19 mouse cellular contexts compared by ENCODE assay signal in the genomic region with DNA sequence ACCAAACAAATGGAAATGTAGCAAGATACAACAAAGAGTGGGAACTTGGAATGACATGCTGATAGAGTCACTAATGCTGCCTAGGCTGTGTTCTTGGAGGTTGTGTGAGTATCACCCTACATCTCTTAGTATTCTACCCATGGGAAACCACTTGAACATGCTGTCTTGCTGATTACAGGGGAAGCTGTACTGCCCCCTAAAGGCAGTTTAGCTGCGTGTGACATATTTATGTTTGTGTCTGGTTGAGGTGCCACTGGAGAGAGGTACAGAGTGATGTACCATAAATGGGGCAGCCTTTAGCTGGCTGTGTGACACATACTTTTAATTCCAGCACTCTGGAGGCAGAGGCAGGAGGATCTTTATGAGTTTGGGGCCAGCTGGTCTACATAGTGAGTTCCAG.
DNase-seq lines count a peak whose midpoint lies in the region; ATAC-seq and TF ChIP-seq lines count a peak whose summit lies in the region.
"Had no signal": no experiment of that assay in that cellular context is flagged by ENCODE, and none has a peak within 500 bp of the region (broad histone marks: within the 10 kb centered on the region; RNA-seq: fewer than 3 reads in every experiment).

No protein-coding gene starts in this region.

- H3K4me3 ChIP-seq in kidney, adult 2 months (ENCODE audit: insufficient read depth, low read depth, low read length), result no peak overlapping the region
- H3K4me3 ChIP-seq: embryonic facial prominence, embryonic 12.5 days; forebrain, embryonic 10.5 days; heart, embryonic 12.5 days; limb, embryonic 12.5 days; midbrain, embryonic 13.5 days; myocyte had no signal

- no peaks in the 10 kb centered on the region for H3K4me1 ChIP-seq in kidney, adult 2 months (ENCODE audit: control insufficient read depth, insufficient read depth, low read length)
- H3K4me1 ChIP-seq: midbrain, embryonic 13.5 days had no signal

- no peak for TF ChIP-seq POLR2A in kidney, adult 2 months (IDR thresholded peaks at IDR 0.05; ENCODE audit: low read depth, low read length)

- H3K36me3 ChIP-seq in kidney, adult 2 months (ENCODE audit: control insufficient read depth, insufficient read depth, low read length), result no peaks in the 10 kb centered on the region
- H3K36me3 ChIP-seq: embryonic facial prominence, embryonic 12.5 days; forebrain, embryonic 10.5 days; heart, embryonic 12.5 days; limb, embryonic 12.5 days; midbrain, embryonic 13.5 days had no signal

- H3K27ac ChIP-seq in kidney, adult 2 months (ENCODE audit: insufficient read depth, low read depth, low read length), result no peak overlapping the region
- H3K27ac ChIP-seq: embryonic facial prominence, embryonic 12.5 days; forebrain, embryonic 10.5 days; limb, embryonic 12.5 days; midbrain, embryonic 13.5 days had no signal

- ATAC-seq in Patski, result no peak
- ATAC-seq in megakaryocyte-erythroid progenitor cell, adult 5-6 weeks (replicated peaks; ENCODE audit: low FRiP score, low TSS enrichment, poor library complexity, severe bottlenecking), result 0 out of 2 replicates have a peak, but pooled peaks have one; percentile 34
- ATAC-seq: midbrain, embryonic 13.5 days had no signal

- POLR2A ChIA-PET in Patski (lab: Charles Lee), result no interaction called here

- H3K27me3 ChIP-seq in kidney, adult 2 months (replicated peaks; ENCODE audit: control insufficient read depth, insufficient read depth, low read length), result no peaks in the 10 kb centered on the region
- no peaks in the 10 kb centered on the region for H3K27me3 ChIP-seq in Patski
- H3K27me3 ChIP-seq: embryonic facial prominence, embryonic 12.5 days; heart, embryonic 12.5 days; limb, embryonic 12.5 days; midbrain, embryonic 13.5 days had no signal

- TF ChIP-seq CTCF in kidney, adult 2 months (conservative IDR thresholded peaks at IDR 0.05; ENCODE audit: insufficient read depth, insufficient read length, low read depth, low read length), result 0 out of 2 replicates have a peak, but pooled peaks have one; percentile 4
- peak; percentile 27 for TF ChIP-seq CTCF in Patski (IDR thresholded peaks at IDR 0.05)

- in situ Hi-C loops in Patski (cut with MboI; ENCODE audit: low pct_unique_long_range_greater_than_20kb), result no loop called here

- WGBS in kidney, adult 2 months, result 75% methylated on average over 1 of the region's 1 CpGs

- CTCF ChIA-PET in Patski (lab: Charles Lee), result interaction anchor here (1.0 to 1.3 kb wide), 2 partner anchors 17 to 63 kb away, joined by 3 to 4 read pairs; no protein-coding TSS in a partner anchor

- DNase-seq in kidney, adult 2 months, result no peak
- DNase-seq in kidney, adult 9 months, result no peak
- peak; percentile 18 for DNase-seq in lung, postnatal 25 days (ENCODE audit: low spot score)
- no peak for DNase-seq in lung, postnatal 14 days
- no peak for DNase-seq in Patski (ENCODE audit: low read depth, low spot score)
- DNase-seq in cerebellum, adult 9-10 months, result no peak
- DNase-seq in testis, postnatal 14 days (ENCODE audit: low spot score), result no peak
- DNase-seq: cerebellum, adult 11 months; cerebellum, postnatal 36 days; gastrocnemius, postnatal 14 days; heart, postnatal 36 days; kidney, postnatal 25 days had no signal
